Mouse (Mus musculus): ENCODE results near the gene Atp6v0a1. TPM values are rescaled to one million over a fixed set of nuclear protein-coding genes. Genes with fewer than 3 reads are reported as not detected.

Atp6v0a1 gene
- polyA plus RNA-seq, 1 experiment from 2014 or later: 35.0 TPM

DNA sequence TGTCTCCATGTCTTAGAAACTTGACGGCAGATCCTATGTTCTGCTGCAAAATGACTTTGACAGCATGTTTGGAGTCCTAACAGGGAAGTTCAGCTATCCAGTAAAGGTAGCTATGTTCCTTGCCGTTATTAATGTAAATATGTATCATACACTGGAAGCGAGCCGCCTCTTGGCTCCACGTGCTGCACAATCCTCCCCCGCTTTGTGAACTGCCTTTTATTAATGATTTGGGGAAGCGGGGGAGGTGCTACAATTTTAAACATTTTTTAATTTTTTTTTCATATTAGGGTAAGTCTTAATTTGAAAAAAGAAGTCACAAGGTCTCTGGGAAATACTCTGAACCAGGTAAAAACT is 25.5 kb upstream of the Atp6v0a1 start:
- DNase-seq (ENCODE audit: low spot score): no peak
- Histone ChIP-seq H3K4me3 (ENCODE audit: low read depth, low read length) (no peak overlapping the region), H3K9me3 (ENCODE audit: control insufficient read depth, low read length) (no peaks in the 10 kb centered on the region), H3K27ac (replicated peaks; ENCODE audit: low read depth, low read length) (no peak overlapping the region), H3K27me3 (replicated peaks; ENCODE audit: control insufficient read depth, insufficient read depth, low read length) (peaks cover 8% of the 10 kb centered on the region), H3K4me1 (ENCODE audit: control insufficient read depth, insufficient read depth, low read length) (peaks cover 6% of the 10 kb centered on the region; the same call in 1 of the 2 replicates), H3K4me2 (ENCODE audit: low read depth, low read length) (no peak overlapping the region), H3K9ac (ENCODE audit: low read depth, low read length) (no peak overlapping the region), H3K36me3 (ENCODE audit: control insufficient read depth, insufficient read depth, low read length) (no peaks in the 10 kb centered on the region)
- ATAC-seq (ENCODE audit: low read depth): no peak
- WGBS: 75% methylated on average over 7 of the region's 7 CpGs

DNA sequence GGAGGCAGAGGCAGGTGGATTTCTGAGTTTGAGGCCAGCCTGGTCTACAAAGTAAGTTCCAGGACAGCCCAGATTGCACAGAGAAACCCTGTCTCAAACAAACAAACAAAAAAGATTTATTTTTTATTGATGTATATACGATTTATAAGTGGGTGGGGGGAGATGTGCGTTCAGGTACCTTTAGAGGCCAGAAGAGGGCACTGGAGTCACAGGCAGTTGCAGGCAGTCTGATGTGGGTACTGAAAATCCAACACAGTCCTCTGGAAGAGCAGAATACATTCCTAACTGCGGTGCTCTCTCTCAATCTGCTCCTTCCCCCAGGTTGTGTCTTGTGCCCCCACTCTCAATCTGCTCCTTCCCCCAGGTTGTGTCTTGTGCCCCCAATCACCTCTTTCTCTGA is 23.6 kb upstream of the Atp6v0a1 start:
- Histone ChIP-seq H3K4me3 (ENCODE audit: low read depth, low read length) (no peak overlapping the region), H3K9me3 (ENCODE audit: control insufficient read depth, low read length) (no peaks in the 10 kb centered on the region), H3K4me1 (ENCODE audit: control insufficient read depth, insufficient read depth, low read length) (no peaks in the 10 kb centered on the region), H3K4me2 (ENCODE audit: low read depth, low read length) (no peak overlapping the region), H3K9ac (ENCODE audit: low read depth, low read length) (no peak overlapping the region), H3K36me3 (ENCODE audit: control insufficient read depth, insufficient read depth, low read length) (no peaks in the 10 kb centered on the region), H3K27me3 (replicated peaks; ENCODE audit: control insufficient read depth, insufficient read depth, low read length) (peaks cover 8% of the 10 kb centered on the region), H3K27ac (replicated peaks; ENCODE audit: low read depth, low read length) (no peak overlapping the region)
- 55% methylated on average over 3 of the region's 3 CpGs for WGBS
- DNase-seq (ENCODE audit: low spot score): no peak
- ATAC-seq (ENCODE audit: low read depth): no peak

DNA sequence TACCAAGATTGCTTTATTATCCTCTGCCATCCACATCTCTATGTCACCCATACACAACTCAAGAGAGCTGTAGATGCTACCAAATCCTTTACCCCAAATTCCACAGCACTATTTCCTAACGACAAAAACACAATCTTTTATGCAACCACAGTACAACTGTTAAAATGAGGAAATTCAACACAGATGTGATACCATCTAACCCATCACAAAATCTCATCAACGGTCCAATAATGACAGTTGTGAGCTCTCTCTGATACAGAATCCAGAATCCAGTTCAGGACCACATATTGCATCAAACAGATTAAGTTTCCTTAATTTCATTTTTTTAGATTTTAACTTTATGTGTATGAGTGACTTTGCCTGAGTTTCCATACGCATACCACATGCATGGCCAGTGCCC is 20.6 kb upstream of the Atp6v0a1 start:
- Histone ChIP-seq H3K9me3 (ENCODE audit: control insufficient read depth, low read length) (no peaks in the 10 kb centered on the region), H3K9ac (ENCODE audit: low read depth, low read length) (no peak overlapping the region), H3K27ac (replicated peaks; ENCODE audit: low read depth, low read length) (no peak overlapping the region), H3K36me3 (ENCODE audit: control insufficient read depth, insufficient read depth, low read length) (no peaks in the 10 kb centered on the region), H3K4me2 (ENCODE audit: low read depth, low read length) (no peak overlapping the region), H3K27me3 (replicated peaks; ENCODE audit: control insufficient read depth, insufficient read depth, low read length) (no peaks in the 10 kb centered on the region), H3K4me3 (ENCODE audit: low read depth, low read length) (no peak overlapping the region), H3K4me1 (ENCODE audit: control insufficient read depth, insufficient read depth, low read length) (no peaks in the 10 kb centered on the region)
- 77% methylated on average over 3 of the region's 3 CpGs for WGBS
- DNase-seq (ENCODE audit: low spot score) (no peak), ATAC-seq (ENCODE audit: low read depth) (no peak)

- no peaks in the 10 kb centered on the region for H3K36me3 ChIP-seq (ENCODE audit: control insufficient read depth, insufficient read depth, low read length)
- DNase-seq (ENCODE audit: low spot score): no peak
- no peaks in the 10 kb centered on the region for H3K9me3 ChIP-seq (ENCODE audit: control insufficient read depth, low read length)
- 49% methylated on average over 2 of the region's 2 CpGs for WGBS
- H3K4me2 ChIP-seq (ENCODE audit: low read depth, low read length): no peak overlapping the region
- H3K27ac ChIP-seq (replicated peaks; ENCODE audit: low read depth, low read length): no peak overlapping the region
- ATAC-seq (ENCODE audit: low read depth): no peak
- H3K4me1 ChIP-seq (ENCODE audit: control insufficient read depth, insufficient read depth, low read length): no peaks in the 10 kb centered on the region
- no peak overlapping the region for H3K4me3 ChIP-seq (ENCODE audit: low read depth, low read length)
- no peak overlapping the region for H3K9ac ChIP-seq (ENCODE audit: low read depth, low read length)
- no peaks in the 10 kb centered on the region for H3K27me3 ChIP-seq (replicated peaks; ENCODE audit: control insufficient read depth, insufficient read depth, low read length)
These were observed 19.6 kb upstream of the Atp6v0a1 start for GRCm38 (mm10) chr11:100989666-100990065.

- no peaks in the 10 kb centered on the region for H3K4me1 ChIP-seq (ENCODE audit: control insufficient read depth, insufficient read depth, low read length)
- H3K27ac ChIP-seq (replicated peaks; ENCODE audit: low read depth, low read length): no peak overlapping the region
- H3K9me3 ChIP-seq (ENCODE audit: control insufficient read depth, low read length): no peaks in the 10 kb centered on the region
- no peak overlapping the region for H3K4me2 ChIP-seq (ENCODE audit: low read depth, low read length)
- ATAC-seq (ENCODE audit: low read depth) (no peak), DNase-seq (ENCODE audit: low spot score) (no peak)
- H3K4me3 ChIP-seq (ENCODE audit: low read depth, low read length): no peak overlapping the region
- no peaks in the 10 kb centered on the region for H3K27me3 ChIP-seq (replicated peaks; ENCODE audit: control insufficient read depth, insufficient read depth, low read length)
- no peaks in the 10 kb centered on the region for H3K36me3 ChIP-seq (ENCODE audit: control insufficient read depth, insufficient read depth, low read length)
- WGBS: 15% methylated on average over 6 of the region's 6 CpGs
- H3K9ac ChIP-seq (ENCODE audit: low read depth, low read length): no peak overlapping the region
These were observed 18.2 kb upstream of the Atp6v0a1 start for GRCm38 (mm10) chr11:100991027-100991534.

GRCm38 (mm10) chr11:100993437-100993836 is 15.8 kb upstream of the Atp6v0a1 start:
- WGBS: 72% methylated on average over 2 of the region's 2 CpGs
- no peak for ATAC-seq (ENCODE audit: low read depth)
- DNase-seq (ENCODE audit: low spot score): no peak

GRCm38 (mm10) chr11:100994233-100994632 is 15.0 kb upstream of the Atp6v0a1 start:
- Histone ChIP-seq H3K4me3 (ENCODE audit: low read depth, low read length) (no peak overlapping the region), H3K27ac (replicated peaks; ENCODE audit: low read depth, low read length) (no peak overlapping the region), H3K4me2 (ENCODE audit: low read depth, low read length) (no peak overlapping the region), H3K4me1 (ENCODE audit: control insufficient read depth, insufficient read depth, low read length) (no peaks in the 10 kb centered on the region), H3K27me3 (replicated peaks; ENCODE audit: control insufficient read depth, insufficient read depth, low read length) (no peaks in the 10 kb centered on the region), H3K9ac (ENCODE audit: low read depth, low read length) (no peak overlapping the region), H3K36me3 (ENCODE audit: control insufficient read depth, insufficient read depth, low read length) (no peaks in the 10 kb centered on the region), H3K9me3 (ENCODE audit: control insufficient read depth, low read length) (no peaks in the 10 kb centered on the region)
- WGBS: 58% methylated on average over 9 of the region's 9 CpGs
- ATAC-seq (ENCODE audit: low read depth) (no peak), DNase-seq (ENCODE audit: low spot score) (no peak)

More at GRCm38 (mm10) chr11:100993437-100993836, 15.8 kb upstream of the Atp6v0a1 start:
- Histone ChIP-seq H3K27ac (replicated peaks; ENCODE audit: low read depth, low read length) (no peak overlapping the region), H3K9me3 (ENCODE audit: control insufficient read depth, low read length) (no peaks in the 10 kb centered on the region), H3K4me3 (ENCODE audit: low read depth, low read length) (no peak overlapping the region), H3K4me1 (ENCODE audit: control insufficient read depth, insufficient read depth, low read length) (no peaks in the 10 kb centered on the region), H3K27me3 (replicated peaks; ENCODE audit: control insufficient read depth, insufficient read depth, low read length) (no peaks in the 10 kb centered on the region), H3K4me2 (ENCODE audit: low read depth, low read length) (no peak overlapping the region), H3K36me3 (ENCODE audit: control insufficient read depth, insufficient read depth, low read length) (no peaks in the 10 kb centered on the region), H3K9ac (ENCODE audit: low read depth, low read length) (no peak overlapping the region)

DNA sequence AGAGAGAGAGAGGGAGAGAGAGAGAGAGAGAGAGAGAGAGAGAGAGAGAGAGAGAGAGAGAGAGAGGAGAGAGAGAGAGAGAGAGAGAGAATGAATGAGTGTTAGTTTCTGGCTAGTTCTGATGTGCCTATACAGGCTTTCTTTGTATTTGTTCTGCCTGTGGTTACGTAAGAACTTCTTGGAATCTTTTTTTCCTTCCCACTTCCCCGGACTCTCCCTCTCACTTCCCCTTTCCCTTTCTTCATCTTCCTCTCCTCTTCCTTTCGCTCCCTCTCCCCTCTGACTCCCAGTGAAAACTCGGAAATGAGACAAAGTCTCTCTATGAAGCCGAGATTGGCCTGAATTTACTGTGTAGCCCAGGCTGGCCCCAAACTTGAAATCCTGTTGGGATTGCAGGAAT is 14.6 kb upstream of the Atp6v0a1 start:
- no peak overlapping the region for H3K4me3 ChIP-seq (ENCODE audit: low read depth, low read length)
- H3K9me3 ChIP-seq (ENCODE audit: control insufficient read depth, low read length): no peaks in the 10 kb centered on the region
- H3K27me3 ChIP-seq (replicated peaks; ENCODE audit: control insufficient read depth, insufficient read depth, low read length): no peaks in the 10 kb centered on the region
- DNase-seq (ENCODE audit: low spot score) (no peak), ATAC-seq (ENCODE audit: low read depth) (no peak)
- H3K4me2 ChIP-seq (ENCODE audit: low read depth, low read length): no peak overlapping the region
- no peak overlapping the region for H3K9ac ChIP-seq (ENCODE audit: low read depth, low read length)
- no peak overlapping the region for H3K27ac ChIP-seq (replicated peaks; ENCODE audit: low read depth, low read length)
- WGBS: 63% methylated on average over 5 of the region's 5 CpGs
- H3K36me3 ChIP-seq (ENCODE audit: control insufficient read depth, insufficient read depth, low read length): no peaks in the 10 kb centered on the region
- H3K4me1 ChIP-seq (ENCODE audit: control insufficient read depth, insufficient read depth, low read length): no peaks in the 10 kb centered on the region

- 70% methylated on average over 4 of the region's 4 CpGs for WGBS
- Histone ChIP-seq H3K27me3 (replicated peaks; ENCODE audit: control insufficient read depth, insufficient read depth, low read length) (no peaks in the 10 kb centered on the region), H3K9ac (ENCODE audit: low read depth, low read length) (no peak overlapping the region), H3K9me3 (ENCODE audit: control insufficient read depth, low read length) (no peaks in the 10 kb centered on the region), H3K27ac (replicated peaks; ENCODE audit: low read depth, low read length) (no peak overlapping the region), H3K4me3 (ENCODE audit: low read depth, low read length) (no peak overlapping the region), H3K4me2 (ENCODE audit: low read depth, low read length) (no peak overlapping the region), H3K36me3 (ENCODE audit: control insufficient read depth, insufficient read depth, low read length) (no peaks in the 10 kb centered on the region), H3K4me1 (ENCODE audit: control insufficient read depth, insufficient read depth, low read length) (no peaks in the 10 kb centered on the region)
- ATAC-seq (ENCODE audit: low read depth) (no peak), DNase-seq (ENCODE audit: low spot score) (no peak)
These were observed 12.8 kb upstream of the Atp6v0a1 start for GRCm38 (mm10) chr11:100996501-100996900.

All from embryonic facial prominence, embryonic 14.5 days (tissue).